Mouse (Mus musculus) limb, embryonic 13.5 days (tissue): ENCODE measurements around the gene Cdc20. TPM values are rescaled to one million over a fixed set of nuclear protein-coding genes. Genes with fewer than 3 reads are reported as not detected.

Experiments
- ATAC-seq: fragments of 200-750 bp; cut with Nextera tagmentation; 2 replicates; pipeline ENCODE4 v1.8.0; 2017; ENCODE audit warnings: low read depth, moderate number of reproducible peaks, moderate TSS enrichment; ENCODE audit not compliant: low FRiP score
- H3K27ac ChIP-seq: fragments of 300-500 bp; sonication (generic); 2 replicates; pipeline ENCODE4 v1.5.1; 2015; ENCODE audit warnings: inconsistent platforms, mild to moderate bottlenecking, moderate library complexity
- H3K27me3 ChIP-seq: fragments of 300-500 bp; sonication (generic); 2 replicates; pipeline ENCODE4 v1.6.1; 2015; ENCODE audit warnings: mild to moderate bottlenecking, inconsistent platforms
- H3K36me3 ChIP-seq: fragments of 300-500 bp; sonication (generic); 2 replicates; pipeline ENCODE4 v1.6.1; 2015; ENCODE audit warnings: inconsistent platforms, mild to moderate bottlenecking, moderate library complexity
- H3K4me1 ChIP-seq: fragments of 300-500 bp; sonication (generic); 2 replicates; pipeline ENCODE4 v1.6.1; 2015; ENCODE audit warnings: inconsistent platforms
- H3K4me2 ChIP-seq: fragments of 300-500 bp; sonication (generic); replicated peaks from 2 replicates; pipeline ENCODE4 v1.6.1; 2015; ENCODE audit warnings: inconsistent platforms, mild to moderate bottlenecking, moderate library complexity
- H3K4me3 ChIP-seq: fragments of 300-500 bp; sonication (generic); 2 replicates; pipeline ENCODE4 v1.5.1; 2015; ENCODE audit warnings: moderate library complexity, mild to moderate bottlenecking, inconsistent platforms
- H3K9ac ChIP-seq: fragments of 300-500 bp; sonication (generic); 2 replicates; pipeline ENCODE4 v1.6.1; 2015; ENCODE audit warnings: mild to moderate bottlenecking, inconsistent platforms
- H3K9me3 ChIP-seq: fragments of 300-500 bp; sonication (generic); 2 replicates; pipeline ENCODE4 v1.6.1; 2016; ENCODE audit warnings: inconsistent platforms
- WGBS: fragments of 180-500 bp; shearing (Covaris S2); methylation state at CpG from one replicate; pipeline ENCODE4 v1.1.7; 2015; 5-methylcytosine and 5-hydroxymethylcytosine counted together
- polyA plus RNA-seq: library from polyadenylated mRNA; unstranded; fragments of >200 nt; fragmentation: Nextera tagmentation; extraction: Ambion mirVana; gene quantifications from 2 replicates; pipeline ENCODE4 v1.2.1, GENCODE M21; 2015

The Cdc20 gene
- polyA plus RNA-seq, 1 experiment from 2014 or later: 221 TPM

DNA sequence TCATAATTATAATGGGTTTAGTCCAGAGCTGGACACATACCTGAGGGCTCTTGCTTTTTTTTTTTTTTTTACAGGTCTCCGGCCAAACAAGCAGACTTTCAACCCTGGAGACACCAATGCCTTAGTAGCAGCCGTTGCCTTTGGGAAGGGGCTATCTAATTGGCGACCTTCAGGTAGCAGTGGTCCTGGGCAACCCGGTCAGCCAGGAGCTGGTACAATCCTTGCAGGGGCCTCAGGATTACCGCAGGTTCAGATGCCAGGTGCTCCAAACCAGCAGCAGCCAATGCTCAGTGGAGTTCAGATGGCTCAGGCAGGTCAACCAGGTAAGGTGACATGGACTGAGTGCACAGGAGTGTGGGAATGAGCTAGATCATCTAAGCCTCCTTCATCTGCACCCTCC is 23.6 kb downstream of the Cdc20 start:
- H3K27ac ChIP-seq: no peak overlapping the region
- no peak overlapping the region for H3K9ac ChIP-seq
- WGBS: 97% methylated on average over 5 of the region's 5 CpGs
- peaks cover 74% of the 10 kb centered on the region for H3K36me3 ChIP-seq
- ATAC-seq: no peak
- H3K9me3 ChIP-seq: no peaks in the 10 kb centered on the region
- H3K27me3 ChIP-seq: no peaks in the 10 kb centered on the region
- no peak overlapping the region for H3K4me3 ChIP-seq
- H3K4me1 ChIP-seq: peaks cover 9% of the 10 kb centered on the region
- no peak overlapping the region for H3K4me2 ChIP-seq

DNA sequence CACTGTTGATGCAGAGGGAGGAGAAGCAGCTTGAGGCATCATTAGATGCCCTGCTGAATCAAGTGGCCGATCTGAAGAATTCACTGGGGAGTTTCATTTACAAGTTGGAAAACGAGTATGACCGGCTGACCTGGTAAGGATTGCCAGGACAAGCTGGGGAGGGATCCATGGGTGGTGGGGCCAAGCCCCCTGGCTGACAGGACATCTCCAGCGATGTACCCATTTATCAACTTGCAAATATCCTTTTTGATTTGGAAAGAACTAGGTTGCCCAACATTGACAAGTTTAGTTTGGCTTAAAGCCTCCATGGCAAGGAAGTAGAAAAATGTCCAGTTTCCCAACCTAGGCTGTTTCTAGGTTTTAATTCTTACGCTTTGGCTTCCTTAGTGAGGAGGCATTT is 26.3 kb downstream of the Cdc20 start:
- no peaks in the 10 kb centered on the region for H3K9me3 ChIP-seq
- ATAC-seq: no peak
- WGBS: 93% methylated on average over 5 of the region's 5 CpGs
- H3K27me3 ChIP-seq: no peaks in the 10 kb centered on the region
- H3K36me3 ChIP-seq: peaks cover 51% of the 10 kb centered on the region
- H3K27ac ChIP-seq: no peak overlapping the region
- peaks cover 16% of the 10 kb centered on the region for H3K4me1 ChIP-seq
- H3K4me2 ChIP-seq: no peak overlapping the region
- H3K4me3 ChIP-seq: no peak overlapping the region
- no peak overlapping the region for H3K9ac ChIP-seq

DNA sequence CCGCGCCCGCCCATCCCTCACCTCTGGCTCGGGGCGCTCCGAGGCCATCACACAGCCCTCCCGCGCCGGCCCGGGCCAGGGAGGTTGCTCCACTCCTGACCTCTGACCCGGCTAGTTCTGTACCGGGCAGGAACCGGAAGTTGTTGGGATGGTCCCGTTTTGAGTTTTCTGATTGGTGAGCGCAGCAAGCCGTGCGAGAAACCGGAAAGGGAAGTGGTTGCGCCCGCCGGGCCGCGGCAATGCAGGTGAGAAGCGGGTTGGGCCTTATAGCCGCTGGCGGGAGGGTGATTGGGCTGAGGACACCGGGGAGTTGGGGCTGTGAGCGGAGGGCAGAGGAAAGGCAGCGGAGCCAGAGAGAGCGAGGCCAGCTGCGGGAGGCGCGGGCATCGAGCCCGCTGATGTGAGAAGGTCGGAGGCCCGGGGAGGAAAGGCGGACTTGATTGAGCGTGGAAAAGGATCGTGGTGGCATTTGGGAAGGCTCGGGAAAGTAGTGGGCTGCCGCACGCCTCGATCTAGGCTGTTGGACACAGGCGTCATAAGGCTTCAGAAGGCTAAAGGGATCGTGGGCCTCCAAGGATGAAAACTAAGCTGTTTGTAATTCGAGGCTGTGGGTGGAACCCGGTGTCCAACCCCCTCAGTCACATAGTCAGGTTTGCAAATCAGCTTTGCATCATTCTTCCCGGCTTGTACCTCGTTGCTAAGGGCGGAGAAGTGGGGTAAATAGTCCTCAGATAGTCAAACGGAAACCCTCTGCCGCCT is 27.8 kb downstream of the Cdc20 start, which contains the start of the genes Szt2 and Med8:
TSS of gene Szt2 (minus strand) at position 132 of the 759 bp plus-strand sequence.
TSS of gene Med8 (plus strand) at position 196 of the 759 bp plus-strand sequence.
- Histone ChIP-seq H3K4me2 (peak within 1 kb of the TSS; percentile 80), H3K4me3 (peak within 1 kb of the TSS; percentile 85), H3K27ac (peak within 1 kb of the TSS; percentile 16; the same call in 1 of the 2 replicates), H3K4me1 (peaks cover 16% of the 10 kb centered on the region), H3K27me3 (no peaks in the 10 kb centered on the region), H3K9me3 (no peaks in the 10 kb centered on the region), H3K36me3 (peaks cover 50% of the 10 kb centered on the region), H3K9ac (peak within 1 kb of the TSS; percentile 85)
- under 1% methylated on average over 52 of the region's 53 CpGs for WGBS
- peak; percentile 94 for ATAC-seq

DNA sequence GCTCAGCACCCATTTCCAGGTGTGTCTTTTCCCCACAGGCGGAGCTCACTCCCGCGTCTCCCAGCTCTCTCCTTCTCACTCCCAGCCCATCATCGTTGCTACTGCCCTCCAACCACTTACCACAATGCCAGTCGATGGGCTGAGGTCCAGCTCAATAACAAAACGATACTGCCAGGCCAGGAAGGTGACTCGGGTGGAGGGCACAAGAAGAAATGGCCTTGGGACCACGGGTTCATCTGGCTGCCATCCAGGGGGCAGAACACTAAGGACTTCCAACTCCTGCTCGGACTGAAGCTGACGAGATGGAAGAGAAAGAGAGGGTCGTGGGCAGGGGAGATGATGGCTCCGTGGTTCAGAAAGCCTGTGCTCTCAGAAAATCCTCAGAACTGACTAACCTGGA is 34.5 kb downstream of the Cdc20 start:
- WGBS: 95% methylated on average over 12 of the region's 12 CpGs
- H3K9me3 ChIP-seq: no peaks in the 10 kb centered on the region
- H3K4me3 ChIP-seq: no peak overlapping the region
- no peak overlapping the region for H3K4me2 ChIP-seq
- ATAC-seq: no peak
- H3K27ac ChIP-seq: no peak overlapping the region
- no peak overlapping the region for H3K9ac ChIP-seq
- no peaks in the 10 kb centered on the region for H3K27me3 ChIP-seq
- H3K4me1 ChIP-seq: no peaks in the 10 kb centered on the region
- peaks cover 73% of the 10 kb centered on the region for H3K36me3 ChIP-seq

DNA sequence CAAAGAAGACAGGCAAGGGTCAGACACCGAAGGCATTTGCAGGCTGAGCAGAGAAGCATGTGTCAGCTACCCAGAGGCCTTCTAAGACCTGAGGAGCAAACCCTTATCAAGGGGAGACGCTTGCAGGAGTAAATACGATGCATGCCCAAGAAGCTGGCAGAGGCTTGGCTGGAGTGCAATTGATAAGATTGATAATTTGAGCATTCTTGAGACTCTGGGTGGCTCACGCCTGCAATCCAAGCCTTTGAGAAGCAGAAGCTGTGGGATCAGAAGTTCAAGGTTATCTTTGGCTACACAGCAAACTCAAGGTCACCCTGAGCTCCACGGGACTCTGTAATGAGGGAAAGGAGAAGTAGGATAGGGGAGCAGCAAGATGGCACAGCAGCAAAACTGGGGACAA is 35.2 kb downstream of the Cdc20 start:
- Histone ChIP-seq H3K4me3 (no peak overlapping the region), H3K9me3 (no peaks in the 10 kb centered on the region), H3K27ac (no peak overlapping the region), H3K4me2 (no peak overlapping the region), H3K4me1 (no peaks in the 10 kb centered on the region), H3K36me3 (peaks cover 81% of the 10 kb centered on the region), H3K27me3 (no peaks in the 10 kb centered on the region), H3K9ac (no peak overlapping the region)
- no peak for ATAC-seq
- 94% methylated on average over 5 of the region's 5 CpGs for WGBS

DNA sequence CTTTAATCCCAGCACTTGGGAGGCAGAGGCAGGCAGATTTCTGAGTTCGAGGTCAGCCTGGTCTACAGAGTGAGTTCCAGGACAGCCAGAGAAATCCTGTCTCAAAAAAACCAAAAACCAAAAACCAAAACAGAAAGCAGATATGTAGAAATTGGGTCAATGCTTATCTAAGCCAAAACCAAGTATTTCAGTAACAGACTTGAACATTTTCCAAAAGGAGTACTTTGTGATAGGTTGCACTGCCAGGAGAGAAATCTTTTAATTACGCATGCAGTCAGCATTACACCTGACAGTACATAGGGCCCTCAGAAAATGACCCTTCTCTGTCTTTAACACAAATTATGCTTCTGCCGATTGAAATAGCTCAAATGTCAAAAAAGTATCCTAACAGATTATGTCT is 35.7 kb downstream of the Cdc20 start:
- H3K4me1 ChIP-seq: no peaks in the 10 kb centered on the region
- H3K4me2 ChIP-seq: no peak overlapping the region
- H3K36me3 ChIP-seq: peaks cover 86% of the 10 kb centered on the region
- 94% methylated on average over 3 of the region's 3 CpGs for WGBS
- no peak overlapping the region for H3K9ac ChIP-seq
- no peaks in the 10 kb centered on the region for H3K9me3 ChIP-seq
- no peaks in the 10 kb centered on the region for H3K27me3 ChIP-seq
- H3K27ac ChIP-seq: no peak overlapping the region
- no peak for ATAC-seq
- no peak overlapping the region for H3K4me3 ChIP-seq

DNA sequence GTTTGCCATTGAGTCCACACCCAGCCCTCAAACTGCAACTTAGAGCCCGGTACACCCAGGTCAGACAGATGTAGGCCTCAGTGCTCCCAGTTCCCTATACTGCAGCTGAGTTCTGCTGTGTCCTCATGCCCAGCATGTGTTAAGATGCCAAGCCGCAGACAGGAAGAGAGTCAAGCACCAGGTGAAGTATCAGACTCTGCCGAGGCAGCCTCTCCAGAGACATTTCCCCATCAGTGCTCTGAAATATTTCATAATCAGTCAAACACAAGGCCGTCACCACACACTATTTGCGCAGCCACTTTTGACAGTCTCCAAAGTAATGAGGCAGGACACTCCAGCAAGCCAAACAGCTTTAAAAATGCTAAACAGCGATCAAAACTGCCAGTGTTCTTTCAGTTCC is 38.8 kb downstream of the Cdc20 start:
- no peak overlapping the region for H3K9ac ChIP-seq
- no peak overlapping the region for H3K27ac ChIP-seq
- no peak overlapping the region for H3K4me2 ChIP-seq
- H3K4me1 ChIP-seq: no peaks in the 10 kb centered on the region
- no peak overlapping the region for H3K4me3 ChIP-seq
- no peak for ATAC-seq
- no peaks in the 10 kb centered on the region for H3K27me3 ChIP-seq
- WGBS: 92% methylated on average over 6 of the region's 6 CpGs
- no peaks in the 10 kb centered on the region for H3K9me3 ChIP-seq
- peaks cover 93% of the 10 kb centered on the region for H3K36me3 ChIP-seq

DNA sequence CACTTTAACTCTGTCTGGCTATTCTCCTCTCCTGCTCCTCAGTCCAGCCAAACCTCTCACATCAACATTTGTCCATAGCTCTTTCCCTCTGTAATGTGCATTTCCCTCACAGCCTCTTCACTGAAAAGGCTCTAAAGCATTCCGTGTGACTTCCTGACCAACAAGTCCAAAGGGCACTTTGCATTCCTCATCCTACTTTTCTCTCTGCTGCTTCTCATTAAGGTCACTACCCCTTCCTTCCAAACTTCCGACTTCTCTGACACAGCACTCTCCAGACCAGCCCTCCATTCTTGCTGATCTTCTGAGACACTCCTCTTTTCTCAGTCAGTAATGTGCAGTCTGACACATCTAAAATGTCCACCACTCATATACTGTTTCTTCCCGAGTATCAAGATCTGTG is 40.7 kb downstream of the Cdc20 start:
- Histone ChIP-seq H3K4me1 (no peaks in the 10 kb centered on the region), H3K9me3 (no peaks in the 10 kb centered on the region), H3K27me3 (no peaks in the 10 kb centered on the region), H3K4me3 (no peak overlapping the region), H3K27ac (no peak overlapping the region), H3K4me2 (no peak overlapping the region), H3K9ac (no peak overlapping the region), H3K36me3 (peaks cover 93% of the 10 kb centered on the region)
- WGBS: 79% methylated on average over 3 of the region's 3 CpGs
- ATAC-seq: no peak

DNA sequence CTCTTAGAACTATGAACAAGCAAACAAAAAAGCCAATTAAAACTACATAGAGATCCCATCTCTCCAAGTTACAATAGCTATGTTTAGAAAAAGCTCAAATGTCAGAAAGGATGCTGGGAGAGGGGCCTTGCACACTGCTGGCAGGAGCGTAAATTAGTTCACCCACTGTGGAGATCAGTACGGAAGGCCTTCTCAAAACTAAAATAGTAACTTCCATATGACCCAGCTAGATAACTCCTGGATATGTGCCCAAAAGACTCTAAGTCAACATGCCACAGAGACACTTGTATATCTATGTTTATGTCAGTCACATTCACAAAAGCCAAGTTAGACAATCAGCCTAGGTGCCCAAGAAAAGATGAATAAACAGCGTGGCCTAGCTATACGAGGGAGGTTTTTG is 41.9 kb downstream of the Cdc20 start:
- no peaks in the 10 kb centered on the region for H3K4me1 ChIP-seq
- no peak for ATAC-seq
- no peaks in the 10 kb centered on the region for H3K27me3 ChIP-seq
- H3K36me3 ChIP-seq: peaks cover 94% of the 10 kb centered on the region
- no peak overlapping the region for H3K9ac ChIP-seq
- H3K4me3 ChIP-seq: no peak overlapping the region
- no peak overlapping the region for H3K4me2 ChIP-seq
- no peaks in the 10 kb centered on the region for H3K9me3 ChIP-seq
- no peak overlapping the region for H3K27ac ChIP-seq
- 92% methylated on average over 4 of the region's 4 CpGs for WGBS

DNA sequence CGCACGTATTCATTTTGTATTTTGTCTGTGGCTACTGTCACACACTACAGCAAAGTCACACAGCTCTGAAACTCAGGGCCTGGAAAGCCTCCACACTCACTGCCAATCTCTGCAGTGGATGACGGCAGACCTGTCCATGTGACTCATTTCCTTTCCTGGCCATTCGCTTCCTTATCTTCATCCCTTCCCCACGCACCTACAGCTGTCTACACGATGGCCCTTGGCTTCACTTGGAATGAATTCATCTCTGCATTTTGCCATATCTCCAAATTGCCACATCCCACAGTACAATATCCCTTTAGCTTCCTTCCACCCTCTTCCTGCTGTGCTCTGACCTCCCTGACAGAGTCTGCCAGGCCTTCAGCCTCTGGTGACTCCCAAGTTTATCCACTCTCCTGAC is 42.6 kb downstream of the Cdc20 start:
- Histone ChIP-seq H3K9ac (no peak overlapping the region), H3K4me3 (no peak overlapping the region), H3K27me3 (no peaks in the 10 kb centered on the region), H3K36me3 (peaks cover 95% of the 10 kb centered on the region), H3K4me1 (no peaks in the 10 kb centered on the region), H3K4me2 (no peak overlapping the region), H3K9me3 (no peaks in the 10 kb centered on the region), H3K27ac (no peak overlapping the region)
- WGBS: 94% methylated on average over 6 of the region's 6 CpGs
- no peak for ATAC-seq

DNA sequence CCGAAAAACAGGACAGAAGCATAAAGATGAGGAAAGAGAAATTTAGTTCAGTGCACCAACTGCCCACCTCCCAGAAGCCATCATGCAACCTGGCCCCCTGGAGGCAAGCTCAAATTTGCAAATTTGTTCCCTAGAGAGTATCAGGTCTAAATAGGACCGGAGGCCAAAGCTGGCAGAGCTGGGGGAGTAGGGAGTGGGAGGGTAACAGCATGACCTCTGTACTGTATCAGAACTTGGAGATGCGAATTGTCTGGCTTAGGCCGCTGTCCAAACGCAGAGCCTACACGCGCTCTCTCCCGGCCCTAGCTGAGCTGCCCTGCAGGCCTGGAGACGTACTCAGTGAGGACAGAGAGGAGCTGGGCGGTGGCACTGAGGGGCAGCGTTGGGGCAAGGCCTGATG is 47.0 kb downstream of the Cdc20 start:
- no peaks in the 10 kb centered on the region for H3K27me3 ChIP-seq
- H3K4me1 ChIP-seq: no peaks in the 10 kb centered on the region
- H3K9me3 ChIP-seq: no peaks in the 10 kb centered on the region
- H3K9ac ChIP-seq: no peak overlapping the region
- no peak for ATAC-seq
- no peak overlapping the region for H3K4me3 ChIP-seq
- no peak overlapping the region for H3K27ac ChIP-seq
- peaks cover 100% of the 10 kb centered on the region for H3K36me3 ChIP-seq
- H3K4me2 ChIP-seq: no peak overlapping the region
- 92% methylated on average over 11 of the region's 11 CpGs for WGBS

DNA sequence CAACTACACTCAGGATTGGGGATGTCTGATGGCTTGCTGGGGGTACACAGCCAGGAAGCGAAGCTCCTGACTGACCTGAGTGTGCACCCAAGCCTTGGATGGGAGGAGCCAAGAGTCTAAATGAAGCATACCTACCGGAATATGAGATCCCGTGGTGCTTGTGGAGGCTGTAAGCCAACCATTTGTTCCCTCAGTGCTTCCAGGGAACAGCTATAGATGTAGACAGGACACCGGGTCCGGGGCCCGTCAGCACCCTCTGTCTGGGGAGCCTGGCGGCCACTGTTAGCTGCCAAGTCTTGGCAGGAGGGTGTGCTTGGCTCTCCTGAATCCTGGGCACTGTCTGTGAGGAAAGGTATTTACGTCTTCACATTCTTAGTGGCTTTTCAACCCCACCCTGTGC is 49.8 kb downstream of the Cdc20 start:
- ATAC-seq: no peak
- Histone ChIP-seq H3K9ac (0 out of 2 replicates have a peak overlapping the region, but pooled peaks have one; percentile 14), H3K4me1 (no peaks in the 10 kb centered on the region), H3K4me3 (no peak overlapping the region), H3K9me3 (no peaks in the 10 kb centered on the region), H3K27me3 (no peaks in the 10 kb centered on the region), H3K27ac (no peak overlapping the region), H3K36me3 (peaks cover 100% of the 10 kb centered on the region), H3K4me2 (no peak overlapping the region)
- WGBS: 93% methylated on average over 8 of the region's 8 CpGs

DNA sequence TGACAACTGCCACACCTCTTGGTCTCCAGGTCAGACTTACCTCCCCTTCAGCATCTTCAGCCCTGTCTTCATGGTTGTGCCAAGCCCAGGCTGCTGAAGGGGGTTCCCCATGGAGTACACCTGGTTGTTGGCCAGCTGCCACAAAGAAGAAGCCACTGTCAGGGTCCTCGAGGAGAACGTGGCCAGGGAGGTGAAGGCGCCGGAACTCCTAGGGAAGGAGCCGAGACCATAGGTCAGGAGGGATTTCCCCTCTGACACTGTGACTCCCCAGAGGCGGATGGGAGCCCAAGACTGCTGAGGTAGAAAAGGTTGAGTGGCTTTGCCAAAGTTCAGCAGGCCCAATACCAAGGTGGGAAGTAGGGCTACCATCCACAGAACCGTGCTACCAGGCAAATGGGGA is 53.9 kb downstream of the Cdc20 start:
- Histone ChIP-seq H3K4me3 (no peak overlapping the region), H3K4me1 (no peaks in the 10 kb centered on the region), H3K36me3 (peaks cover 97% of the 10 kb centered on the region), H3K9ac (no peak overlapping the region), H3K4me2 (no peak overlapping the region), H3K27me3 (no peaks in the 10 kb centered on the region), H3K9me3 (no peaks in the 10 kb centered on the region), H3K27ac (no peak overlapping the region)
- no peak for ATAC-seq
- WGBS: 92% methylated on average over 7 of the region's 7 CpGs
